Mouse (Mus musculus): ENCODE results near the gene Matn4.

- no peak for TF ChIP-seq GATA1 (IDR thresholded peaks at IDR 0.05; ENCODE audit: low read length)
- no peak for TF ChIP-seq TAL1 (IDR thresholded peaks at IDR 0.05; ENCODE audit: low read length)
These were observed 27.7 kb upstream of the Matn4 start for GRCm38 (mm10) chr2:164432541-164433191.

All from erythroblast, embryonic 14.5 days (primary cell).